Mouse (Mus musculus) liver, adult 2 months (tissue): ENCODE measurements around the gene Myocos.

Experiments
- CTCF ChIP-seq: fragments of 200-500 bp; IDR thresholded peaks from 2 replicates; pipeline ENCODE4 v1.5.1; 2011; ENCODE audit warnings: low read depth, low read length, control low read depth
- POLR2A ChIP-seq: fragments of 200-500 bp; IDR thresholded peaks from 2 replicates; pipeline ENCODE4 v1.6.1; 2011; ENCODE audit warnings: low read length, control low read depth; ENCODE audit not compliant: insufficient read depth; ENCODE audit errors: extremely low read depth

DNA sequence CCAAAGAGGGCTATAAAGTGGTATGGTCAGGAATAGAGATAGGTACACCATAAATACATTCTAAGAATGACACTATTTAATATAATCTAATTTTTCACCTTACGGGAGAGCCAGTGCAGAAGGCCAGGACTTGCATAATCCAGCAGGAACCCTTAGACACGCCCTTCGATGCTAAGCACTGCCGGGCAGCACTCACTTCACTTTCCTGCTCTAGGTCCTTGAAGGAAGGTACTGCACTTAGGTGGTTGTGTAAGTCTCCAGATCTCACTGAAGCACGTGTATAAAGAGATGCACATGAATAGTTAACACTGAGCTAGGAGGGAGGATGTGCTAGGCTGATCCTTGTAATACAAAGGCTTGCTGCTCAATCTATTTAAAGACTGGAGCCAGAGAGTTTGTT lies 58.4 kb downstream of the Myocos start:
- no peak for TF ChIP-seq CTCF
- no peak for TF ChIP-seq POLR2A
